Mouse (Mus musculus): ENCODE measurements around the gene Cdk9. TPM values are rescaled to one million over a fixed set of nuclear protein-coding genes. Genes with fewer than 3 reads are reported as not detected.

The Cdk9 gene
- polyA plus RNA-seq, 1 experiment from 2014 or later: 121 TPM

DNA sequence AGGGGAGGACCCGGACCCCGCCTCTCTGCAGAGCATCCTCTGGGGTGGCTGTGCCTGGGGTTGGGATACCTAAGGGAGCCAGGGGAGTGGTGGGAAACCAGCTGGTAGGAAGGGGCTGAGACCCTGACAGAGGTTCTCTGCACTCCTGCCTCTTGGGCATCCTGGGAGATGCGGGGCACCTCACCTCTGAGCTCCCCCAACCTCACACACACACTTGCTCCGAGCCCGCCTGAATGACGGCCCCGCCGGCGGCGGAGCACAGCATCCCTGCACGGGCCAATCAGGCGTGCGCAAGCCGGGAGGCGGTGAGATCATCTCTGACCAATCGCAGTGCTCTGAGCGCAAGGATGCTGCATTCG lies 29.3 kb upstream of the Cdk9 start:
- 94% methylated on average over 17 of the region's 18 CpGs for WGBS (ENCODE audit: missing documents)
- no peak overlapping the region for H3K27ac ChIP-seq

DNA sequence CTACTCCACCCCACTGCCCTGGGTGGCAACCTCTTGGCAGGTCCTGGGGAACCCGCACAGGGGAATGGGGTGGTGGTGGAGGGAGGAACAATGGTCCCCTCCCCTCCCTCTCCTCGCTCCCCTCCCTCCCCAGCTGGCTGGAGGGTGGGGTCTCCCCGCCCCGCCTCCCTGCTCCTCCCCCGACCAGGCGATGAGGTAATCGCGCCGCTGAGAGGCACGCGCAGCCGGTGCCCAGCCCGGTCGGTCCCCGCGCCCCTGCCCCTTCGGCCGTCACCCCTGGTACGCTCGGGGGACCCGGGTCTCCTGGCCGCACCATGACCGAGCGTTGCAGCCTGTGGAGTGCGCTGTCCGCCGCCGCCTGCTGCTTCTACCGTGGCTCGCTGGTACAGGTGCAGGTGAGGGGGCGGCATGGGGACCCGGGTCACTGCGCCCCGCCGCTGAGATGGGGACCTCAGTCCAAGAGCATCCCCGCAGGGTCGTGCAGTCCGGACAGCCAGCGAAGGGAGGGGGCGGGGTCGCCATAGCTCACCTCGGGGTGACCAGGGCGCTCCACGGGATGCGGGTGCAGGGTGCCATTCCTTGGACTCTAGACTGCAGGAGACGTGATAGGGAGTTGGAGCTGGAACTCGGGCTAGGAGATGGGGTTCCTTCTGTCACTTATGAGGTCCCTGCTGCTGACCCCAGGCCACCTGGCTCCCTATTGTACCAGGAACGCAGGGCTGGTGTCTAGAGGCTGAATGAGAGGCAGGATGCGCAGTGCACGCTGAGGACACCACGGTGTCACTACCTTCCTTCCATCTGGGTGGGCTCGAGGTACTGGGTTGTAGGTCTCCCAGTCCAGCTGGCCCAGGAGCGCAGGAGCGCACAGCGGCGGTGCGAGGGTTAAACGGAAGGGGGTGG lies 28.6 kb upstream of the Cdk9 start:
- H3K36me3 ChIP-seq (ENCODE audit: inconsistent target): peaks cover 14% of the 10 kb centered on the region; the same call in 1 of the 2 replicates
- whole genome bisulfite sequencing (ENCODE audit: missing documents): 90% methylated on average over 49 of the region's 58 CpGs
- no peak overlapping the region for H3K27ac ChIP-seq
- peaks cover 21% of the 10 kb centered on the region; the same call in 1 of the 2 replicates for H3K79me2 ChIP-seq (ENCODE audit: inconsistent target)
- H3K4me3 ChIP-seq (ENCODE audit: inconsistent target): no peak overlapping the region

More for the DNA sequence above, 29.3 kb upstream of the Cdk9 start:
- H3K4me3 ChIP-seq (ENCODE audit: inconsistent target): no peak overlapping the region
- peaks cover 20% of the 10 kb centered on the region for H3K36me3 ChIP-seq (ENCODE audit: inconsistent target)
- peaks cover 21% of the 10 kb centered on the region; the same call in 1 of the 2 replicates for H3K79me2 ChIP-seq (ENCODE audit: inconsistent target)

DNA sequence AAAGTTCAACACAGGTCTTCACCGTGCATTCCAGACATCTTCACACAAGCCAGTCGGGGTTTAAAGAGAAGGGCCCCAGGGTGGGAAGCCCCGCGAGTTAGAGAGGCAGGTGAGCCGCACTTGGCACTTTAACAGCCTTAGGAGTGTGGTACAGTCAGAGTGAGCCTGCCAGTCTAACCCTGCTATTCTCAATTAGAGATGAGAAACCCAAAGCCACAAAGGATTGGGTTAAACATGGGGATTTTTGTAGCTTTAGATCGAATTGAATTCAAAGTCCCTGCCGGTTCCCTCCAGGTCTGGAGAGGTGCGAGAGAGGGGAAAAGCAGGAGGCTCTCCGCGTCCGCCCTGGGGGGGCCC lies 28.0 kb upstream of the Cdk9 start, which contains the start of gene 6330409D20Rik:
6330409D20Rik (minus strand) TSS at position 101 of the 357 bp plus-strand sequence.
- 91% methylated on average over 8 of the region's 11 CpGs for WGBS (ENCODE audit: missing documents)
- H3K36me3 ChIP-seq (ENCODE audit: inconsistent target): peaks cover 8% of the 10 kb centered on the region; the same call in 1 of the 2 replicates

DNA sequence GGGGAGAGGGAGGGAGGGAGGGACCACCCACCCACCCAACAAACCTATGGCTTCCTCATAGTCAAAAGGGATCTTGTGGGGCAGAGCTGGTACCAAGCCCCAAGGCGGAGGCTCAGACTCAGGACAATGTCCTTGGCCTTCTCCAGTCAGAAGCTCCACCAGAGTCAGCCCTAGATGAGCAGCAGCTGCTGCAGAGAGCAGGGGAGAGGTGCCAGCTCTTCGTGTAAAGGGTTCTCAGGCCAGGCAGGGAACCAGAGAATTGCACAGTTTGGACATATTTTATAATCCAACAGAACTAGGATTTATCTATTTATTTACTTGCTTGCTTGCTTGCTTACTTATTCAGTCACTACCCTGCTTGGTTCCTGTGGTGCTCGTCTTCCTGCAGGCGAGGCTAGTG lies 26.4 kb upstream of the Cdk9 start:
- no peak overlapping the region for H3K4me3 ChIP-seq (ENCODE audit: inconsistent target)
- H3K79me2 ChIP-seq (ENCODE audit: inconsistent target): peaks cover 21% of the 10 kb centered on the region; the same call in 1 of the 2 replicates
- H3K27ac ChIP-seq: no peak overlapping the region
- WGBS (ENCODE audit: missing documents): 97% methylated on average over 4 of the region's 4 CpGs
- H3K36me3 ChIP-seq (ENCODE audit: inconsistent target): no peaks in the 10 kb centered on the region

More for the DNA sequence above, 28.0 kb upstream of the Cdk9 start, which contains the start of gene 6330409D20Rik:
- Histone ChIP-seq H3K79me2 (ENCODE audit: inconsistent target) (peaks cover 21% of the 10 kb centered on the region; the same call in 1 of the 2 replicates), H3K27ac (no peak within 1 kb of the TSS), H3K4me3 (ENCODE audit: inconsistent target) (no peak within 1 kb of the TSS)

DNA sequence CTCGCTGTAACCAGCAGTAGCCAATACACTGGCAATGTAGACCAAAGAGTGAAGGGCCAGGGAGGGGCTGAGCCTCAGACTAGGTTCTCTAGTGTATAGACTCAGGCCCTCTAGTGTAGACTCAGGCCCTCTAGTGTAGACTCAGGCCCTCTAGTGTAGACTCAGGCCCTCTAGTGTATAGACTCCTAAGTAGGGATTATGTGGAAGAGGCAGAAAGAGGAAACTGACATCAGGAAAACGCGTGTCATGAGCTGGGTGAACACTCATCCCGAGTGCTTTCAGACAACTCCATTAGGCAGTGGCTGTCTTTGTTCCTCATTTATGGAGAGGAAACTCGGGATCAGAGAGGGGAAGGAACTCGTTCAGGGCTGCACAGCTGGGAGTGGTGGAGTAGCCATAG lies 24.1 kb upstream of the Cdk9 start:
- 31% methylated on average over 6 of the region's 6 CpGs for WGBS (ENCODE audit: missing documents)
- Histone ChIP-seq H3K36me3 (ENCODE audit: inconsistent target) (no peaks in the 10 kb centered on the region), H3K27ac (peak overlapping the region; percentile 73), H3K4me3 (ENCODE audit: inconsistent target) (no peak overlapping the region), H3K79me2 (ENCODE audit: inconsistent target) (peaks cover 21% of the 10 kb centered on the region; the same call in 1 of the 2 replicates)

DNA sequence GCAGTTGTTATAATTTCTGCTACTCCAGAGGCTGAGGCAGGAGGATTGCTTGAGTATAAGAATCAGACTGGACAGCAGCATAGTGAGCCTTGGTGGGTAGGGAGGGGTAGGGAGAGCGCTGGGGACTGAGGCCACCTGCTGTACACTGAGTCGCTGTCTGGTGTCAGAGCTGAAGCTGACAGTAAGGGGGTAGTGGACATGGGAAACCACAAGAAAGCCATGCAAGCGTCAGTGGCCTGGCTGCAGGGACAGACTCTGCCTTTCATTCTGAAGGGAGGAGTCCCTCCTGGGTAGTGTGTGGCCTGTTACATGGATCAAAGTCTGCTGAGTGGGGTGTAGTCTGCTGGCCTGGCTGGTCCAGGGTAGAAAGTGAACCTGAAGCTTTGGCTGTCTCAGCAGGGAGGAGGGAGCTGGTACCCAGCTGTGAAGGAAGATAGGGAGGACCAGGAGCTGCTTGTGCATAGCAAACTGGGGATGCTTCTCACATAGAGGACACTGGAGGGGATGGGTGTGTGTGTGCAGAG lies 23.5 kb upstream of the Cdk9 start:
- Histone ChIP-seq H3K79me2 (ENCODE audit: inconsistent target) (peaks cover 17% of the 10 kb centered on the region; the same call in 1 of the 2 replicates), H3K36me3 (ENCODE audit: inconsistent target) (no peaks in the 10 kb centered on the region), H3K27ac (peak overlapping the region; percentile 73), H3K4me3 (ENCODE audit: inconsistent target) (no peak overlapping the region)
- WGBS (ENCODE audit: missing documents): 73% methylated on average over 3 of the region's 3 CpGs

DNA sequence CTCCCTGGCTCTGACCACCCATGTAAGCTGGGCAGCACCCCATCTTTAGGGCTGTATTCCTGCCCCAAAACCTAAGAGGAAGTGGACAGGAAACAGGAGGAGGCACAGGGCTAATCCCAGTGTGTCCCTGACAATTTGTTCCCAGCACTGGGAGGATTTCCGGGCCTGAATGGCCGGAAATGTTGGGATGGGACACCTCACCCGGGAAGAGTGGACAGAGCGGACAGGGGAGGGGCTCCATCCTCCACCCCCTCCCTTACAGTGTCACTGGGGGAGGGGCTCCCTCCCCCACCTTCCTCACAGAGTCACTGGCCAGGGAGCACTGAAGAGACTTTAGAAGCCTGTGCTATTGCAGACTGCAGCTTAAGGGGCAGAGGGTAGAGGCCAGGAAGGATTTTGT lies 22.1 kb upstream of the Cdk9 start:
- H3K27ac ChIP-seq: no peak overlapping the region
- peaks cover 8% of the 10 kb centered on the region; the same call in 1 of the 2 replicates for H3K79me2 ChIP-seq (ENCODE audit: inconsistent target)
- WGBS (ENCODE audit: missing documents): 76% methylated on average over 4 of the region's 4 CpGs
- H3K36me3 ChIP-seq (ENCODE audit: inconsistent target): no peaks in the 10 kb centered on the region
- H3K4me3 ChIP-seq (ENCODE audit: inconsistent target): no peak overlapping the region

DNA sequence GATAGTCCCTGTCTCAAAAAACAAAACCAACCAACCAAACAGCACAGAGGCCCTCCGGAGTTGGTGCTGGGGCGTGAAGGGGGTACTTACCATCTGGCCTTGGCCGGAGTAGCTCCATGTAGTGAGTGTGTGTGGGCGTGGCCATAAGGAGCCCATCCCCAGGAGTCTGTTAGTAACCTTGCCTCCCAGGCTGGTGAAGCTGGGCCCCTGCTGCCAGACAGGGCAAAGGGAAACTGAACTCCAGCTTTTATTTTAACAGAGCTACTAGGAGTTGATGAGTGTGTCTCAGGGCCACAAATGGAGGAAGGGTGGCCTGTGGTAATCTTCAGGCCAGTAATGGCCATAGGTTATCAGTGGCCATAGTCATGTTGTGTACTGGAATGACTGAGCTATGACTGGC lies 21.6 kb upstream of the Cdk9 start:
- Histone ChIP-seq H3K79me2 (ENCODE audit: inconsistent target) (peaks cover 3% of the 10 kb centered on the region; the same call in 1 of the 2 replicates), H3K4me3 (ENCODE audit: inconsistent target) (no peak overlapping the region), H3K36me3 (ENCODE audit: inconsistent target) (no peaks in the 10 kb centered on the region), H3K27ac (no peak overlapping the region)
- WGBS (ENCODE audit: missing documents): 90% methylated on average over 4 of the region's 4 CpGs

DNA sequence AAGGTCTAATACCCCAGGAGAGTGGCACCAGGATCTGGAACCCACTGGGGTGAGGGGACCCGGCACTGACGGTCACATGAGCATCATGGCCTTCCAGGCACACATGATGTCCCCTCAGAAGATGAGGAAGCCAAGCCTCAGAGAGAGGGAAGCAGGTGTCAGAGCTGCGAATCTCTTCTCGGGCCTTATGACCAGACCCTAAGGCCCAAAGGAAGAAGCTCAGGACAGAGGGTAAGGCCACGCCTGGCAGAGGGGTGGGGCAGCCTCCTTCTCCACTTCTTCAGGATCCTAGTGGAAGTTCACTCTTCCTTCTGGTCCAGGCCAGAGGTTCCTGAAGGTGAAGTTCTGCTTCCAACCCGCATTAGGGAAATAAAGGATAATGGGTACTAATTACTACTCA lies 19.8 kb upstream of the Cdk9 start:
- Histone ChIP-seq H3K36me3 (ENCODE audit: inconsistent target) (no peaks in the 10 kb centered on the region), H3K79me2 (ENCODE audit: inconsistent target) (peaks cover 12% of the 10 kb centered on the region; the same call in 1 of the 2 replicates), H3K4me3 (ENCODE audit: inconsistent target) (no peak overlapping the region), H3K27ac (no peak overlapping the region)
- WGBS (ENCODE audit: missing documents): 86% methylated on average over 6 of the region's 6 CpGs

DNA sequence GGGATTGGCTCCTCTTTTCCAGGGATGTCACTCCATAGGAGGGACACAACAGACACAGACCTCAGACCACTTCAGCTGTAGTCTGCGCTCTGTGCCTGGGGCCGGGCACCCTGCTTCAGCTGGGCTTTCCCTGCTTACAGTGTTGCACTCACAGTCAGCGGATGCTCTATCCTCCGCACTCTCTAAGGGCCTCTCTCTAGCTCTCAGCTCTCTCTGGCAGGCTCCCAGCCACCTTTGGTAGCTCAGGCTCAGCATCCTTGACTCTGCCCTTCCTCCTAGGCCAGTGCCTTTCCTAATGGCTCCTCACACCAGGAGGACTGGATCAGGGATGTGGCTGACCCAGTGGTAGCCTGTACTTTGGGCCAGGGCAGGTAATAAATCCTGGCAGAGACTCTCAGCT lies 19.0 kb upstream of the Cdk9 start:
- 98% methylated on average over 4 of the region's 4 CpGs for WGBS (ENCODE audit: missing documents)

DNA sequence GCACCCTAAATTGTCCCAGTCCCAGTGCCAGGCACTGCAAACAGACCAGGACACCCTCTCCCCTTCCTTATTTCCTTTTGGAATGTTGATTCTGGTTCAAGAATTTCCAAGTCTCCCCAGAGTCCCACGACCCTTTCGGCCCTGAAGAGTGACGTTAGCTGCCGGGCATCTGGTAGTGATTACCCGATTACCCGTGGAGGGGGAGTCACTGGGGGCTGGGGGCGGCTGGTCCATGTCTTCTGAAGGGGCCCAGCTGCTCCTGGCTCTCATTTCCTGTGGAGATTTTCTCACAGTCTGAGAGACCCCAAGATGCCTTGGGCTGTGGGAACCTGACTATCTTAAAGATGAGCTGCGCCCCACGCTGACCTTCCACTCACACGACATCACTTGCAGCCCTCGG lies 18.0 kb upstream of the Cdk9 start:
- 91% methylated on average over 11 of the region's 11 CpGs for WGBS (ENCODE audit: missing documents)
- Histone ChIP-seq H3K27ac (no peak overlapping the region), H3K79me2 (ENCODE audit: inconsistent target) (peaks cover 20% of the 10 kb centered on the region; the same call in 1 of the 2 replicates), H3K36me3 (ENCODE audit: inconsistent target) (no peaks in the 10 kb centered on the region), H3K4me3 (ENCODE audit: inconsistent target) (no peak overlapping the region)

More for the DNA sequence above, 19.0 kb upstream of the Cdk9 start:
- Histone ChIP-seq H3K36me3 (ENCODE audit: inconsistent target) (no peaks in the 10 kb centered on the region), H3K27ac (no peak overlapping the region), H3K79me2 (ENCODE audit: inconsistent target) (peaks cover 14% of the 10 kb centered on the region; the same call in 1 of the 2 replicates), H3K4me3 (ENCODE audit: inconsistent target) (no peak overlapping the region)

DNA sequence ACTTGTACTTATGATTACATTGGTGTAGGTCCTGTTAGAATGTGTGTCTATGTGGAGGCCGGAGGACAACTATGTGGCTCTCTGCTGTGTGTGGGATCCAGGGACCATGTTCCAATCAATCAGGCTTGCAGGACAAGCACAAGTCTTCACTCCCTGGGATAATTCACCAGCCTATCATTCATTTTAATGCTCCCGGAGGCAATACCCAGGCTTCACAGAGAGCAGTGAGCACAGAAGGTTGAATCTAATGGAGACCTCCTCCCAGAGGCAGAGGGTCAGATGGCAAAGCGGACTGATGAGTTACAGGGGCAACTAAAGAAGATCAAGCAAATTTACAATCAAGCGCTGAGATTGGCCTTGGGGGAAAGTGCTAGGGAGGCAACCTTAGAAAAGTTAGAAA lies 16.7 kb upstream of the Cdk9 start:
- H3K27ac ChIP-seq: no peak overlapping the region
- 95% methylated on average over 4 of the region's 4 CpGs for WGBS (ENCODE audit: missing documents)
- no peak overlapping the region for H3K4me3 ChIP-seq (ENCODE audit: inconsistent target)
- peaks cover 30% of the 10 kb centered on the region; the same call in 1 of the 2 replicates for H3K79me2 ChIP-seq (ENCODE audit: inconsistent target)
- H3K36me3 ChIP-seq (ENCODE audit: inconsistent target): peaks cover 9% of the 10 kb centered on the region; the same call in 1 of the 2 replicates

DNA sequence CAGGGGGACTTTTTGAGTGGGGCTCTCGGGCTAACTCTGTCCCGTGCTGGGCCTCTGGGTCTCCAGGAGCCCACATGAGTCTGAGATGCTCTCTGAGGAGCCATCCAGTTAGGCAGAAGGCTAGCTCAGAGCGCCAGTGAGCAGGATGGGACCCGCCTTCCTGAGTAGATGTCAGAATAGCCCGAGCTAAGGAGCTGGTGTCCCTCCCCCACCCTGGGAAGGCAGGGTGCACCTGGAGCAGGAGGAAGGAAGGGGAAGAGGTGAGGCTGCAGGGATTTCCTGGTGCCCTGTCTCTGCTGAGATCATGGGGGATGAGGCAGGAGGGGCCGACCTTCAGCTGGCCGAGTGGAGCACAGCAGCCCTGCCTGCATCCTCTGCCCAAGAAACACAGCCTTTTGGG lies 15.6 kb upstream of the Cdk9 start:
- 72% methylated on average over 6 of the region's 7 CpGs for WGBS (ENCODE audit: missing documents)
- Histone ChIP-seq H3K4me3 (ENCODE audit: inconsistent target) (no peak overlapping the region), H3K79me2 (ENCODE audit: inconsistent target) (peaks cover 41% of the 10 kb centered on the region), H3K36me3 (ENCODE audit: inconsistent target) (peaks cover 9% of the 10 kb centered on the region; the same call in 1 of the 2 replicates), H3K27ac (no peak overlapping the region)

DNA sequence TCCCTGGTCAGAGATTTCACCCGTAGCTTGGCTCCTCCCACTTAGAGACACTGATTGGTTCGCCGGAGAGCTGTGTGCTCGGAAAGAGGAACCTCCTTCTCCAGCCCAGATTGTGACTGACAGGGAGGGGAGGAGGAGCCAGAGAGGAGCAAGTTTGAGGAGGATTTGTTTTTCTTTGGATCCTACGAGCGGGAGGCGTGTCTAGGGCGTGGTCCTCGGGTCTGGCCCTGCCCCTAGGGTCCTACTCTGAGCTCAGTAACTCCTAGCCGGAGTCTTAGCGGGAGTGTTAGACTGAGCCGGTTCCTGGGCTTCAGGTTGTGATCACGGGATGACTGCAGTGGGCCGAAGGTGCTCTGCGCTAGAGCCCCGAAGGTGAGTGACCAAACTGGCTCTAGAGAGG lies 14.6 kb upstream of the Cdk9 start:
- H3K4me3 ChIP-seq (ENCODE audit: inconsistent target): peak overlapping the region; percentile 24
- peak overlapping the region; percentile 10; the same call in 1 of the 2 replicates for H3K27ac ChIP-seq
- peaks cover 51% of the 10 kb centered on the region for H3K79me2 ChIP-seq (ENCODE audit: inconsistent target)
- peaks cover 9% of the 10 kb centered on the region; the same call in 1 of the 2 replicates for H3K36me3 ChIP-seq (ENCODE audit: inconsistent target)
- WGBS (ENCODE audit: missing documents): 9% methylated on average over 16 of the region's 16 CpGs
